Mouse (Mus musculus) naive thymus-derived CD4-positive, alpha-beta T cell, adult 5 months (primary cell): Measurements from ENCODE around the gene Ccdc47. TPM values are rescaled to one million over a fixed set of nuclear protein-coding genes. Genes with fewer than 3 reads are reported as not detected.

ENCODE experiments used
- polyA plus RNA-seq: library from polyadenylated mRNA; unstranded; fragments of 100-300 nt; shearing (Covaris generic); gene quantifications from one replicate; pipeline ENCODE4 v1.2.1, GENCODE M21; 2017

The Ccdc47 gene
- polyA plus RNA-seq = 71.3 TPM

DNA sequence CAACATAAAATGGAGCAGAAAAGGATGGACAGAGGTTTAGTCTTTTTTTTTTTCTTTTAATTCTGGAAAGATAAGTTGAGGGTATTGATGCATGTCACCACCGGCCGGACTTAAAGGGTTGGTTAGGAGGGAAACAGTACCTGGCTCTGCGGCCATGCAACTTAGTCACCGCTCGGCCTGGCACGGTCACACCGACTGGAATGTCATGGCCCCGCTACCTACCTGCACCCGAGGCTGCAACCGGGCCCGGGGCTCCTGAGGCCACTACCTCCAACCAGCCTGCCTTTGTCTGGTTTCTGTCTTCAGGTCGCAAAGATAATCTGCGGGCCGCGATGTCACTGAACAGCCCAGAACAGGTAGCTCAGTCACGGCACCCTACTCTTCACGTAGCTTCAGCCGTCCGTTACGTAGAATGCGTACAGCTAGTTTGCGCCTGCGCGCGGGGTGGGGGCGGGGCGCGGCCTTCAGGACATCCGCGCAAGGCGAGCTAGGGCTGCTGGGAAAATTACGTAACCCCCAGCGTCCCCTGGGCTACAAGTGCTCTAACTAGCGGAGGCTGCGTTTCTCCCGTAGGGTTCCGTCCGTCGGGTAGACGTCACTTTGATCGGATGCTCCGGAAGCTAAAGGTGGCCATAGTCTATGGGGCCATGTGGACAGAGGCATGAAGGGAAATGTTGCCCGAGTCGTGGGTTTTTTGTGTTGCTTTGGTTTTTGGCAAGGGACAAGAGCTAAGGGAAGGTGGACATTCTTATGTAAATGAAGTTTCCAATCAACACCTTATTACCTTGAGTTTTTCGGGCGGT is at the start of gene Ccdc47:
Gene Ccdc47, minus strand, starts transcription at position 418 of the 803 bp plus-strand sequence.

GRCm38 (mm10) chr11:106255685-106256451 is 39.7 kb upstream of the Ccdc47 start, which contains the start of the genes Ftsj3 and Psmc5:
Ftsj3 (minus strand) TSS chr11:106256079.
Psmc5 (plus strand) TSS chr11:106256154.

DNA sequence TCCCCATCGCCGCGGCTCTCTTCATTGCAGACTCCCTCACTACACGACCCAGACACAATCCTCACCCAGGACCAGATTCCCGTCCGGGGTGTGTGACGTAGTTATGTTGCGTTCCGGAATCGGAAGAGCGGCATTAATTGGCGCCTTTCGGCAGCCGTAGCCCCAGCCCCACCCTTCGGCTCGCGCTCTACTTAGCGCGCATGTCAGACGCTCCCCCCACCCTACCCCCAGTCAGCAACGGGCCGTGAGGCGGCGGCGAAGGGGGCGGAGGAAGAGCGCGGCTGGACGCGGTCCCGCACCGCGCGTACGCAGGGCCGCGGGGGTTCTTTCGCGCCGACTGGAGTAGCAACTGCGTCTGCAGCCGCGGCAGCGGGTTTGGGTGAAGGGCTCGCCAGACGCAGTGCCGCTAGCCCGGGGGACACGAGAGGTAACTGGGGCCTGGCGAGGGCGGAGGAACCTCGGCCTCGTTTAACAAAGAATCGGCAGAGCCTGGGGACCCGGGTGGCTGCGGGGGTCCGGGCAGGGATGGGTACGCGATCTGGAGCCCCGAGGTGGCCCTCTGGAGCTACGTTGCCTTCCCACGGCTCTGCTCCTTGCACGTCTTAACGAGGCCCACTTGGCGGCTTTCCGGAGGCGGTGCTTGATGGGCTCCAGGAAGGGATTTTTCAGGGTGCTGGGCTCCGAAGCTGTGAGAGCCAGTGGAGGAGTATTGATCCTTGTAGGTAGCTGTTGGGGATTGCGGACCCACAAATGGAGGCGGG is 766 bp upstream of the Ccdc47 start, which contains the start of gene Ddx42:
Gene Ddx42, plus strand, starts transcription at position 197 of the 761 bp plus-strand sequence.

DNA sequence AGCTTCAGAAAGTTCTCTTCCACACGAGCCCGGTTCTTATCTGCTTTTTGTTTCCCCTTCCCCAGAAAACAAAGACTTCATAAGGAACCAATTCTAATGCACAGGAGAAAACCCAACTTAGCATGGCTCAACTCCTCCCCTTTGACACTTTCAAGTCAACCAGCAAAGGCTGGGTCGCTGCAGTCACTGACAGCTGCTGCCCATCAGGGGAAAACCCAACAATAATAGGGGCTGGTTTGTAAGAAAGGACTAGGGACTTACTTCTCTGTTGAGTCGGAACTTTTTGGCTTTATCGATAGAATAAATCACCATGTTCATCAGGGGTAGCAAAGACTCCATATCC is 14.1 kb downstream of the Ccdc47 start, which contains the start of gene Strada:
Gene Strada, minus strand, starts transcription at position 46 of the 343 bp plus-strand sequence.

GRCm38 (mm10) chr11:106160841-106161721 is 55.1 kb downstream of the Ccdc47 start, which contains the start of the genes Gm10840 and Limd2:
Gm10840 (plus strand) TSS chr11:106160850.
Limd2 (minus strand) TSS chr11:106160860.

Other genes starting within 250 kb of the Ccdc47 start
- gene Ace, start 248.4 kb downstream of the Ccdc47 start, polyA plus RNA-seq = not detected
- gene Ace3, start 221.7 kb downstream of the Ccdc47 start, polyA plus RNA-seq = not detected
- 0.14 TPM for gene Kcnh6, start 208.2 kb downstream of the Ccdc47 start, polyA plus RNA-seq
- gene Dcaf7, start 179.5 kb downstream of the Ccdc47 start, polyA plus RNA-seq = 101 TPM
- gene Taco1, start 150.3 kb downstream of the Ccdc47 start, polyA plus RNA-seq = 7.3 TPM
- 201 TPM for gene Map3k3, start 131.7 kb downstream of the Ccdc47 start, polyA plus RNA-seq
- gene Gm10840, start 55.5 kb downstream of the Ccdc47 start, polyA plus RNA-seq = 1.7 TPM
- gene Limd2, start 55.5 kb downstream of the Ccdc47 start, polyA plus RNA-seq = 1,361 TPM
- 26.2 TPM for gene Strada, start 14.2 kb downstream of the Ccdc47 start, polyA plus RNA-seq
- gene Ddx42, start 582 bp upstream of the Ccdc47 start, polyA plus RNA-seq = 124 TPM
- gene Ftsj3, start 39.7 kb upstream of the Ccdc47 start, polyA plus RNA-seq = 94.9 TPM
- gene Psmc5, start 39.8 kb upstream of the Ccdc47 start, polyA plus RNA-seq = 148 TPM
- gene Smarcd2, start 56.6 kb upstream of the Ccdc47 start, polyA plus RNA-seq = 141 TPM
- gene Tcam1, start 60.3 kb upstream of the Ccdc47 start, polyA plus RNA-seq = not detected
- not detected for gene Gh, start 85.5 kb upstream of the Ccdc47 start, polyA plus RNA-seq
- not detected for gene Cd79b, start 98.4 kb upstream of the Ccdc47 start, polyA plus RNA-seq
- not detected for gene Scn4a, start 136.9 kb upstream of the Ccdc47 start, polyA plus RNA-seq
- gene Prr29, start 149.1 kb upstream of the Ccdc47 start, polyA plus RNA-seq = not detected
- 112 TPM for gene Icam2, start 171.7 kb upstream of the Ccdc47 start, polyA plus RNA-seq